Mouse (Mus musculus): ENCODE results near the gene Cd300ld2.

GRCm38 (mm10) chr11:114968752-114969207 is 47.2 kb downstream of the Cd300ld2 start, which contains the start of gene Cd300c:
- TF ChIP-seq CTCF (IDR thresholded peaks at IDR 0.05; ENCODE audit: low read depth) (no peak), EP300 (IDR thresholded peaks at IDR 0.05; ENCODE audit: low read depth) (no peak)

Measured in heart, postnatal 0 days (tissue).